In genomic region chr11:31965256-31966134, GRCm38 (mm10) we compare ENCODE assay signal across 7 mouse cellular contexts. TPM values are rescaled to one million over a fixed set of nuclear protein-coding genes. Genes with fewer than 3 reads are reported as not detected.
DNase-seq lines count a peak whose midpoint lies in the region; ATAC-seq and TF ChIP-seq lines count a peak whose summit lies in the region.

4930524B15Rik (plus strand) TSS chr11:31965592.

- H3K4me2 ChIP-seq in lung, postnatal 0 days (replicated peaks; ENCODE audit: low read depth, low read length) = peak within 1 kb of the TSS; percentile 49
- peak within 1 kb of the TSS; percentile 62 for H3K4me2 ChIP-seq in embryonic facial prominence, embryonic 13.5 days
- H3K4me2 ChIP-seq in intestine, embryonic 14.5 days (ENCODE audit: low read length) = peak within 1 kb of the TSS; percentile 44
- H3K4me2 ChIP-seq in midbrain, postnatal 0 days (ENCODE audit: low read depth, low read length, poor library complexity, severe bottlenecking) = peak within 1 kb of the TSS; percentile 36

- no peak for TF ChIP-seq CTCF in lung, postnatal 0 days (IDR thresholded peaks at IDR 0.05)
- no peak for TF ChIP-seq CTCF in midbrain, postnatal 0 days (IDR thresholded peaks at IDR 0.05)

- ATAC-seq in lung, postnatal 0 days = peak; percentile 33
- peak; percentile 62; the same call in 1 of the 2 replicates for ATAC-seq in embryonic facial prominence, embryonic 13.5 days (ENCODE audit: insufficient number of reproducible peaks, insufficient read depth, low FRiP score, low TSS enrichment, low read depth)
- ATAC-seq in intestine, embryonic 14.5 days (replicated peaks; ENCODE audit: low FRiP score, low TSS enrichment, low read depth) = no peak
- ATAC-seq in midbrain, postnatal 0 days (ENCODE audit: low FRiP score) = peak; percentile 34; the same call in 1 of the 2 replicates

- H3K4me1 ChIP-seq in lung, postnatal 0 days (ENCODE audit: insufficient read depth, low read depth, low read length) = no peaks in the 10 kb centered on the region
- 0 out of 2 replicates have a peak, but pooled peaks cover 5% of the 10 kb centered on the region for H3K4me1 ChIP-seq in embryonic facial prominence, embryonic 13.5 days
- no peaks in the 10 kb centered on the region for H3K4me1 ChIP-seq in intestine, embryonic 14.5 days (replicated peaks; ENCODE audit: control insufficient read depth, insufficient read depth, low read length)
- no peaks in the 10 kb centered on the region for H3K4me1 ChIP-seq in midbrain, postnatal 0 days (ENCODE audit: insufficient read depth, low read length)

- H3K27ac ChIP-seq in lung, postnatal 0 days (ENCODE audit: low read length) = no peak within 1 kb of the TSS
- H3K27ac ChIP-seq in embryonic facial prominence, embryonic 13.5 days = no peak within 1 kb of the TSS
- no peak within 1 kb of the TSS for H3K27ac ChIP-seq in intestine, embryonic 14.5 days (ENCODE audit: low read depth)
- H3K27ac ChIP-seq in midbrain, postnatal 0 days (ENCODE audit: low read depth, low read length) = 0 out of 2 replicates have a peak within 1 kb of the TSS, but pooled peaks have one; percentile 6

- no peak for TF ChIP-seq EP300 in lung, postnatal 0 days (IDR thresholded peaks at IDR 0.05)

- H3K9me3 ChIP-seq in lung, postnatal 0 days (ENCODE audit: low read length) = no peaks in the 10 kb centered on the region
- H3K9me3 ChIP-seq in embryonic facial prominence, embryonic 13.5 days = no peaks in the 10 kb centered on the region
- H3K9me3 ChIP-seq in intestine, embryonic 14.5 days (ENCODE audit: control insufficient read depth, low read length) = no peaks in the 10 kb centered on the region
- no peaks in the 10 kb centered on the region for H3K9me3 ChIP-seq in midbrain, postnatal 0 days (ENCODE audit: low read length)

- no peak within 1 kb of the TSS; the same call in 1 of the 2 replicates for H3K9ac ChIP-seq in lung, postnatal 0 days (replicated peaks; ENCODE audit: low read depth)
- peak within 1 kb of the TSS; percentile 66 for H3K9ac ChIP-seq in embryonic facial prominence, embryonic 13.5 days
- no peak within 1 kb of the TSS for H3K9ac ChIP-seq in intestine, embryonic 14.5 days (ENCODE audit: low read length)
- peak within 1 kb of the TSS; percentile 46; the same call in 1 of the 2 replicates for H3K9ac ChIP-seq in midbrain, postnatal 0 days (replicated peaks; ENCODE audit: low read length, poor library complexity, severe bottlenecking)

- H3K27me3 ChIP-seq in lung, postnatal 0 days (replicated peaks; ENCODE audit: insufficient read depth, low read length) = no peaks in the 10 kb centered on the region
- H3K27me3 ChIP-seq in embryonic facial prominence, embryonic 13.5 days = no peaks in the 10 kb centered on the region
- no peaks in the 10 kb centered on the region for H3K27me3 ChIP-seq in intestine, embryonic 14.5 days (replicated peaks; ENCODE audit: control insufficient read depth, insufficient read depth, low read length)
- no peaks in the 10 kb centered on the region for H3K27me3 ChIP-seq in midbrain, postnatal 0 days (ENCODE audit: insufficient read depth, low read length)

- peak; percentile 19 for DNase-seq in lung, postnatal 0 days (ENCODE audit: low spot score)
- no peak for DNase-seq in lung, adult 18-20 months
- DNase-seq in intestine, embryonic 14.5 days (ENCODE audit: low spot score) = peak; percentile 61
- DNase-seq in midbrain, postnatal 0 days (ENCODE audit: low spot score) = no peak
- no peak for DNase-seq in frontal cortex, postnatal 10 days (ENCODE audit: low spot score in 2 of 2)
- DNase-seq in adrenal gland, adult 2 months = no peak

- no peaks in the 10 kb centered on the region for H3K36me3 ChIP-seq in lung, postnatal 0 days (ENCODE audit: insufficient read depth, low read length)
- H3K36me3 ChIP-seq in embryonic facial prominence, embryonic 13.5 days = no peaks in the 10 kb centered on the region
- H3K36me3 ChIP-seq in intestine, embryonic 14.5 days (ENCODE audit: control insufficient read depth, insufficient read depth, low read length) = no peaks in the 10 kb centered on the region
- no peaks in the 10 kb centered on the region for H3K36me3 ChIP-seq in midbrain, postnatal 0 days (ENCODE audit: insufficient read depth, low read length)

- 43% methylated on average over 39 of the region's 49 CpGs for WGBS in lung, postnatal 0 days
- WGBS in embryonic facial prominence, embryonic 13.5 days = 35% methylated on average over 49 of the region's 49 CpGs
- 43% methylated on average over 47 of the region's 49 CpGs for WGBS in intestine, embryonic 14.5 days
- 50% methylated on average over 45 of the region's 49 CpGs for WGBS in midbrain, postnatal 0 days

- peak within 1 kb of the TSS; percentile 26 for H3K4me3 ChIP-seq in lung, postnatal 0 days (ENCODE audit: low read depth, low read length)
- peak within 1 kb of the TSS; percentile 35 for H3K4me3 ChIP-seq in embryonic facial prominence, embryonic 13.5 days
- H3K4me3 ChIP-seq in intestine, embryonic 14.5 days (ENCODE audit: low read depth, low read length) = peak within 1 kb of the TSS; percentile 17
- peak within 1 kb of the TSS; percentile 10; the same call in 1 of the 2 replicates for H3K4me3 ChIP-seq in midbrain, postnatal 0 days (ENCODE audit: low read depth, low read length)

RNA-seq across cellular contexts. Expression of gene 4930524B15Rik, which starts in this region (rescaled TPM):
- 0.07 TPM in 1 of 2 replicates, not detected in the other for polyA plus RNA-seq in lung, postnatal 0 days (2015; fragmentation: Nextera tagmentation; extraction: Ambion mirVana)
- 0.10 and 0.12 TPM in 2 replicates for polyA plus RNA-seq in embryonic facial prominence, embryonic 13.5 days (2015; fragmentation: Nextera tagmentation; extraction: Ambion mirVana)
- polyA plus RNA-seq in intestine, embryonic 14.5 days (2014; fragmentation: Nextera tagmentation; extraction: Ambion mirVana) = 0.12 TPM in 1 of 2 replicates, not detected in the other
- 0.94 TPM in 1 of 2 replicates, not detected in the other for total RNA-seq in midbrain, postnatal 0 days (2014; rRNA removed)
- polyA plus RNA-seq in midbrain, postnatal 0 days (2015; fragmentation: Nextera tagmentation; extraction: Ambion mirVana) = 0.47 and 0.48 TPM in 2 replicates
- total RNA-seq in adrenal gland, adult 2 months (2021) = not detected
- 0.11 TPM in 1 of 2 replicates, not detected in the other for polyA plus RNA-seq in adrenal gland, adult 2 months (2012; rRNA removed)

Comparison
In these comparisons a context has a peak if more than half of its experiments do, and no peak if none do; other contexts are left out.
1. Peak in DNase-seq, ATAC-seq, H3K4me3 ChIP-seq and H3K4me2 ChIP-seq in lung, postnatal 0 days; RNA of the gene not detected or under 1 TPM.
2. Peak in ATAC-seq, H3K4me3 ChIP-seq, H3K9ac ChIP-seq and H3K4me2 ChIP-seq in embryonic facial prominence, embryonic 13.5 days; RNA of the gene not detected or under 1 TPM.
3. Peak in DNase-seq, H3K4me3 ChIP-seq and H3K4me2 ChIP-seq in intestine, embryonic 14.5 days; RNA of the gene not detected or under 1 TPM.
4. Peak in ATAC-seq, H3K4me3 ChIP-seq, H3K27ac ChIP-seq, H3K9ac ChIP-seq and H3K4me2 ChIP-seq in midbrain, postnatal 0 days; RNA of the gene not detected or under 1 TPM.